Mouse (Mus musculus) limb, embryonic 12.5 days (tissue): Measurements from ENCODE around the gene Acr. TPM values are rescaled to one million over a fixed set of nuclear protein-coding genes. Genes with fewer than 3 reads are reported as not detected.

Experiments used
- ATAC-seq: fragments of 200-750 bp; cut with Nextera tagmentation; 2 replicates; pipeline ENCODE4 v1.8.0; 2017; ENCODE audit warnings: low read depth, moderate TSS enrichment; ENCODE audit not compliant: insufficient number of reproducible peaks, insufficient read depth, low FRiP score, low TSS enrichment
- H3K27ac ChIP-seq: fragments of 300-500 bp; sonication (generic); 2 replicates; pipeline ENCODE4 v1.5.1; 2016; ENCODE audit warnings: mild to moderate bottlenecking, moderate library complexity
- H3K27me3 ChIP-seq: fragments of 300-500 bp; sonication (generic); 2 replicates; pipeline ENCODE4 v1.6.1; 2016; ENCODE audit warnings: mild to moderate bottlenecking, moderate library complexity
- H3K36me3 ChIP-seq: fragments of 300-500 bp; sonication (generic); 2 replicates; pipeline ENCODE4 v1.6.1; 2016; ENCODE audit warnings: mild to moderate bottlenecking, moderate library complexity
- H3K4me1 ChIP-seq: fragments of 300-500 bp; sonication (generic); replicated peaks from 2 replicates; pipeline ENCODE4 v1.6.1; 2016
- H3K4me2 ChIP-seq: fragments of 300-500 bp; sonication (generic); 2 replicates; pipeline ENCODE4 v1.6.1; 2016; ENCODE audit warnings: mild to moderate bottlenecking, moderate library complexity
- H3K4me3 ChIP-seq: fragments of 300-500 bp; sonication (generic); replicated peaks from 2 replicates; pipeline ENCODE4 v1.5.1; 2016; ENCODE audit warnings: mild to moderate bottlenecking
- H3K9ac ChIP-seq: fragments of 300-500 bp; sonication (generic); replicated peaks from 2 replicates; pipeline ENCODE4 v1.6.1; 2016; ENCODE audit warnings: mild to moderate bottlenecking, moderate library complexity
- H3K9me3 ChIP-seq: fragments of 300-500 bp; sonication (generic); 2 replicates; pipeline ENCODE4 v1.6.1; 2016; ENCODE audit warnings: mild to moderate bottlenecking, moderate library complexity
- WGBS: fragments of 180-500 bp; shearing (Covaris S2); methylation state at CpG from one replicate; pipeline ENCODE4 v1.1.7; 2016; 5-methylcytosine and 5-hydroxymethylcytosine counted together
- polyA plus RNA-seq: library from polyadenylated mRNA; unstranded; fragments of >200 nt; fragmentation: Nextera tagmentation; extraction: Ambion mirVana; gene quantifications from 2 replicates; pipeline ENCODE4 v1.2.1, GENCODE M21; 2016

Gene Acr
- 0.28 TPM in 1 of 2 replicates, not detected in the other for polyA plus RNA-seq

GRCm38 (mm10) chr15:89568114-89568513 is at the start of gene Acr:
Acr (plus strand) TSS chr15:89568326.
- Histone ChIP-seq H3K4me1 (no peaks in the 10 kb centered on the region), H3K36me3 (no peaks in the 10 kb centered on the region), H3K27me3 (0 out of 2 replicates have a peak, but pooled peaks cover 5% of the 10 kb centered on the region), H3K9me3 (no peaks in the 10 kb centered on the region), H3K27ac (no peak within 1 kb of the TSS), H3K4me3 (no peak within 1 kb of the TSS), H3K9ac (no peak within 1 kb of the TSS), H3K4me2 (no peak within 1 kb of the TSS)
- ATAC-seq = no peak
- WGBS = 82% methylated on average over 6 of the region's 6 CpGs

- ATAC-seq = no peak
- Histone ChIP-seq H3K36me3 (no peaks in the 10 kb centered on the region; the same call in 1 of the 2 replicates), H3K4me2 (no peak overlapping the region), H3K9ac (no peak overlapping the region), H3K27ac (no peak overlapping the region), H3K9me3 (no peaks in the 10 kb centered on the region), H3K27me3 (peaks cover 36% of the 10 kb centered on the region), H3K4me3 (no peak overlapping the region), H3K4me1 (peaks cover 12% of the 10 kb centered on the region)
- WGBS = 53% methylated on average over 7 of the region's 7 CpGs
Observed at GRCm38 (mm10) chr15:89521951-89522350, 46.2 kb upstream of the Acr start.

- Histone ChIP-seq H3K4me2 (peak overlapping the region; percentile 87), H3K4me3 (peak overlapping the region; percentile 74)
- ATAC-seq = no peak
Observed at GRCm38 (mm10) chr15:89522566-89523282, 45.4 kb upstream of the Acr start.

GRCm38 (mm10) chr15:89523283-89523832 is 44.8 kb upstream of the Acr start:
- H3K9me3 ChIP-seq = no peaks in the 10 kb centered on the region
- no peaks in the 10 kb centered on the region; the same call in 1 of the 2 replicates for H3K36me3 ChIP-seq
- peaks cover 36% of the 10 kb centered on the region for H3K27me3 ChIP-seq
- peak overlapping the region; percentile 63 for H3K9ac ChIP-seq
- peaks cover 12% of the 10 kb centered on the region for H3K4me1 ChIP-seq
- H3K4me3 ChIP-seq = peak overlapping the region; percentile 74
- no peak overlapping the region for H3K27ac ChIP-seq
- ATAC-seq = peak; percentile 34; the same call in 1 of the 2 replicates
- peak overlapping the region; percentile 87 for H3K4me2 ChIP-seq
- WGBS = 33% methylated on average over 6 of the region's 47 CpGs

More at GRCm38 (mm10) chr15:89522566-89523282, 45.4 kb upstream of the Acr start:
- WGBS = 82% methylated on average over 10 of the region's 10 CpGs
- H3K27me3 ChIP-seq = peaks cover 36% of the 10 kb centered on the region
- H3K9ac ChIP-seq = no peak overlapping the region
- H3K4me1 ChIP-seq = peaks cover 12% of the 10 kb centered on the region
- no peaks in the 10 kb centered on the region; the same call in 1 of the 2 replicates for H3K36me3 ChIP-seq
- H3K27ac ChIP-seq = no peak overlapping the region
- H3K9me3 ChIP-seq = no peaks in the 10 kb centered on the region

GRCm38 (mm10) chr15:89524001-89524571 is 44.0 kb upstream of the Acr start:
- Histone ChIP-seq H3K4me2 (peak overlapping the region; percentile 96), H3K36me3 (no peaks in the 10 kb centered on the region; the same call in 1 of the 2 replicates), H3K9me3 (no peaks in the 10 kb centered on the region), H3K4me3 (peak overlapping the region; percentile 74), H3K9ac (peak overlapping the region; percentile 75), H3K27ac (no peak overlapping the region), H3K4me1 (peaks cover 12% of the 10 kb centered on the region), H3K27me3 (peaks cover 36% of the 10 kb centered on the region)
- WGBS = 6% methylated on average over 48 of the region's 52 CpGs
- peak; percentile 63 for ATAC-seq

GRCm38 (mm10) chr15:89524611-89525415 is 43.3 kb upstream of the Acr start:
- H3K4me2 ChIP-seq = peak overlapping the region; percentile 96
- 66% methylated on average over 8 of the region's 8 CpGs for WGBS
- 0 out of 2 replicates have a peak, but pooled peaks have one; percentile 1 for ATAC-seq
- peaks cover 36% of the 10 kb centered on the region for H3K27me3 ChIP-seq
- H3K4me1 ChIP-seq = peaks cover 12% of the 10 kb centered on the region
- peak overlapping the region; percentile 74 for H3K4me3 ChIP-seq
- peak overlapping the region; percentile 75; the same call in 1 of the 2 replicates for H3K9ac ChIP-seq
- H3K36me3 ChIP-seq = no peaks in the 10 kb centered on the region; the same call in 1 of the 2 replicates
- H3K27ac ChIP-seq = no peak overlapping the region
- no peaks in the 10 kb centered on the region for H3K9me3 ChIP-seq

- H3K9me3 ChIP-seq = no peaks in the 10 kb centered on the region
- H3K4me3 ChIP-seq = no peak overlapping the region
- H3K27ac ChIP-seq = no peak overlapping the region
- H3K27me3 ChIP-seq = peaks cover 36% of the 10 kb centered on the region
- peaks cover 12% of the 10 kb centered on the region for H3K4me1 ChIP-seq
- 91% methylated on average over 8 of the region's 8 CpGs for WGBS
- H3K4me2 ChIP-seq = no peak overlapping the region
- H3K36me3 ChIP-seq = no peaks in the 10 kb centered on the region; the same call in 1 of the 2 replicates
- no peak overlapping the region for H3K9ac ChIP-seq
- ATAC-seq = no peak
Observed at GRCm38 (mm10) chr15:89525464-89525863, 42.7 kb upstream of the Acr start.

- no peaks in the 10 kb centered on the region; the same call in 1 of the 2 replicates for H3K36me3 ChIP-seq
- H3K4me2 ChIP-seq = no peak overlapping the region
- no peak overlapping the region for H3K4me3 ChIP-seq
- no peak overlapping the region for H3K9ac ChIP-seq
- ATAC-seq = no peak
- no peak overlapping the region for H3K27ac ChIP-seq
- peaks cover 12% of the 10 kb centered on the region for H3K4me1 ChIP-seq
- 77% methylated on average over 7 of the region's 7 CpGs for WGBS
- H3K9me3 ChIP-seq = no peaks in the 10 kb centered on the region
- peaks cover 36% of the 10 kb centered on the region for H3K27me3 ChIP-seq
Observed at GRCm38 (mm10) chr15:89525896-89526295, 42.2 kb upstream of the Acr start.

GRCm38 (mm10) chr15:89526776-89527325 is 41.3 kb upstream of the Acr start:
- Histone ChIP-seq H3K9me3 (no peaks in the 10 kb centered on the region), H3K27ac (no peak overlapping the region), H3K9ac (no peak overlapping the region), H3K4me2 (no peak overlapping the region), H3K27me3 (peaks cover 33% of the 10 kb centered on the region), H3K4me1 (peaks cover 12% of the 10 kb centered on the region), H3K4me3 (no peak overlapping the region), H3K36me3 (no peaks in the 10 kb centered on the region; the same call in 1 of the 2 replicates)
- 90% methylated on average over 19 of the region's 19 CpGs for WGBS
- no peak for ATAC-seq

- no peak overlapping the region for H3K4me2 ChIP-seq
Observed at GRCm38 (mm10) chr15:89527466-89527865, 40.7 kb upstream of the Acr start.

More at GRCm38 (mm10) chr15:89527466-89527865, 40.7 kb upstream of the Acr start:
- Histone ChIP-seq H3K4me1 (peaks cover 17% of the 10 kb centered on the region), H3K4me3 (no peak overlapping the region), H3K36me3 (no peaks in the 10 kb centered on the region; the same call in 1 of the 2 replicates), H3K9me3 (no peaks in the 10 kb centered on the region), H3K27ac (no peak overlapping the region), H3K27me3 (peaks cover 27% of the 10 kb centered on the region), H3K9ac (no peak overlapping the region)
- WGBS = 82% methylated on average over 7 of the region's 7 CpGs
- no peak for ATAC-seq
